Mouse (Mus musculus) heart, adult 11 months (tissue): ENCODE measurements around the gene Tas2r119.
"Not testable (repeated sequence)": the region's sequence is repeated elsewhere in the genome, so short reads cannot be mapped to it uniquely, and the experiment has no call there.

Source experiments
- DNase-seq: peaks from one replicate; pipeline ENCODE4 v3.0.0; 2022

Tas2r119 gene

GRCm38 (mm10) chr15:32176989-32177388 lies at the start of gene Tas2r119:
TSS of gene Tas2r119 (plus strand) at chr15:32177289.
- DNase-seq, result no peak

DNA sequence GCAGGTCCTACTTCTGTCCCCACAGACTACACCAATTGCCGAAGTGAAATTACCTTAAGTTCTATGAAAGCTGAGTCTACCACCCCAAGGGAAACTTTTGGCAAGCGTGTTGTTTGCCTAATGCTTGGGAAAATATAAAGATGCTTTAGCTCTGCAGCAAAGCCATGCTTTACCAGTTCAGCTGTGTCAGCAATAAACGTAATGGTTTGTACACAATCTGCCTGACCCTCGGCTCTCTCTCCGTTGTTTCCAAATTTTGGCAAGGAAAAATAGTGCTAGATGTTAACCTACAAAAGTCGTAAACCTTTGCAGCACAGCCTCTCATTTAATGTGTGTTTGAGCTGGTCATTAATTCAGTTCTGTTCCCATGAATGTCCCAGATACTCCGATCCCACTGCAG lies 44.8 kb upstream of the Tas2r119 start:
- peak; percentile 70 for DNase-seq

DNA sequence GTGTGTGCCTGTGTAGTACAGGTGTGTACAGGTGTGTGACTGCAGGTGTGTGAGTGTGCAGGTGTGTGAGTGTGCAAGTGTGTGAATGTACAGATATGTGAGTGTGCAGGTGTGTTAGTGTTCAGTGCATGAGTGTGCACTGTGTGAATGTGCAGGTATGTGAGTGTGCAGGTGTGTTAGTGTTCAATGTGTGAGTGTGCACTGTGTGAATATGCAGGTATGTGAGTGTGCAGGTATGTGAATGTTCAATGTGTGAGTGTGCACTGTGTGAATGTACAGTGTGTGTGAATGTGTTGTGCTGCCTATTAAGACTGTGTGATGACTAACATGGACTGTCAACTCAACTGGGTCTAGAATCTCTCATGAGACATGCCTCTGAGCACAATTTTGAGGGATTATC lies 35.4 kb upstream of the Tas2r119 start:
- no peak for DNase-seq

DNA sequence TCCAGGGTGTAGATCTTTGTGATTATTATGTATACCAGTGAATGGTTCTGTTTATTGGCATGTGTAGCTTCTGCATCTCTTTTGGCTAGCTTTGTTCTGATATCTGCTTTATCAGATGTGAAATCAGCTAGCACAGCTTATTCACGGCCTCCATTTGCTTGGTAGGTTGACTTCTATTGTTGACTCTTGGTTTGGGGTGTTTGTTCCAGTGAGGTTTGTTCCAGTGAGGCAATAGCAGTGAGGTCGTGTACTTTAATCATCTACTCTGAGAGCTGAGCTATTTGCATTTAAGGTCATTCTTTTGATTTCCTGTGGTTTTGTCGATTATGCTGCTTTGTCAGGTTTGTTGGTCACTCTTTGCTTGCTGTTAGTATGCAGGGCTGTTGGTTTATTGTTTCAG lies 32.8 kb upstream of the Tas2r119 start:
- DNase-seq, result no peak

GRCm38 (mm10) chr15:32153404-32153803 lies 23.7 kb upstream of the Tas2r119 start:
- DNase-seq, result peak; percentile 59

- peak; percentile 61 for DNase-seq
Observed at GRCm38 (mm10) chr15:32153857-32154449, 23.1 kb upstream of the Tas2r119 start.

- no peak for DNase-seq
Observed at GRCm38 (mm10) chr15:32156126-32156525, 21.0 kb upstream of the Tas2r119 start.

DNA sequence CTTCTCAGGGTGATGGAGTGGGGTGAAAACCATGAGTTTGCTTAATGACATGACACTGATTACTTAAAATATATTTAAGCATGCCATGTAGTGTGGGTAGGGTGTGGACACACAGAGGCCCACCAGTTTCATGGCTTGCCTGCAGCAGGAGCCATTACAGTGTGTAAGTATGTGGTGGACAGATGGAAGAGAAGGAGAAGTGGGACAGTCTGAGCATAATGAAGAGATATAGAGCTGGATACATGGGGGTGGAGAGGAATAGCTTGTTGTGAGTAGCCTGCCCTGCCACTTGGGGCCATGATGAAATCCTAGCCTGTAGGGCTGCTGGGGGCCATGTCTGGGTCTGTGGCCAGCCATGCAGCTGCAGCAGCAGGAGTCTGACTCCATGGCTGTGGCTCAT lies 16.8 kb upstream of the Tas2r119 start:
- peak; percentile 29 for DNase-seq

DNA sequence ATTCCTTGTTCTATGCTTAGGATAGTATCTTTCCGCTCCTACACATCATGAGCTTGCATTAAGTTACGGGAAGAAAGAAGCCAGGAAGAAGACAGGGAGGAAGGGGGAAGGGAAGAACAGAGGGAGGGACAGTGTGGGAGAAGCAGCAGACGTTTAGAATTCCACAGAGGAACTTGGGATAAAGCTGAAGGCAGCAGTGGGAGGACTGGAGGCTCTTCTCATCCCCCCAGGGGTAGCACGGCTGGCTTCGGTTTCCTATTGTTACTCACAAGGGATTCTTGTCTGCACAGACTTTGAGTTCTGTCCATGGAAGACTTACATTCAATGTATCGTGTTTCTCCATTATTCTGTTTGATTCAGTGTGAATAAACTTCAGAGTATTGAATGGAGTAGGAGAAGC lies 5.3 kb upstream of the Tas2r119 start:
- peak; percentile 84 for DNase-seq

GRCm38 (mm10) chr15:32172175-32172987 lies 4.7 kb upstream of the Tas2r119 start:
- no peak for DNase-seq

GRCm38 (mm10) chr15:32172988-32173329 lies 4.1 kb upstream of the Tas2r119 start:
- peak; percentile 5 for DNase-seq

DNA sequence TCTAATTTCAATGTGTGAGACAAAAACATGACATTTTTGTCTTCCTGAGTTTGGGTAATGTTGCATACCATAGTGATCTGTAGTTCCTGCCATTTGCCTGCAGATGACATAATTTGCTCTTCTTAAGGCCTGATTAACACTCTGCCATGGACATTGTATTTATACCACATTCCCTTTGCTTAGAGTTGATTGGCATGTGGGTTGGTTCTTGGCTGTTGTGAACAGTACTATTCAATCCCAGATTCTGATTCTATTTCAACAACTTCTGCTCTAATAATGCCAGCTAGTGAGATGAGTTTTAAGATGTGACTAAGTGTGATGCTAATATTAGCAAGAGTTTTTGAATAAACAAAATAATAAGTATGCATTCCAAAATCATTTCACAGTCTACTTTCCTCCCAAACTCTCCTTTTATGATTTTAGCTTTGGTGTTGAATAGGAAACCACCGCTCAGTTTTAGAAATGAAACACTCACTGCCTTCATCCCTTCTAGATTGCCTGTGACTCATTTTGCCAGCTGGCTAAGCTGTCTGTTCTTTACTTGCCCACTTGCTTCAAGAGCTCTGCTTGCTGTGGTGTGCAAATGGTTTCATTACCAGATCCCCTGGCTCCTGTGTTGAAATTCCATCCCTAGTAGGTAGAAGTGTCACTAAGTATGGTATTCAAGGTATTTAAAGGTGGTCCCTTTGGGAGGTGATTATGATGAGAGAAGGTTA lies 3.1 kb downstream of the Tas2r119 start:
- DNase-seq, result no peak

DNA sequence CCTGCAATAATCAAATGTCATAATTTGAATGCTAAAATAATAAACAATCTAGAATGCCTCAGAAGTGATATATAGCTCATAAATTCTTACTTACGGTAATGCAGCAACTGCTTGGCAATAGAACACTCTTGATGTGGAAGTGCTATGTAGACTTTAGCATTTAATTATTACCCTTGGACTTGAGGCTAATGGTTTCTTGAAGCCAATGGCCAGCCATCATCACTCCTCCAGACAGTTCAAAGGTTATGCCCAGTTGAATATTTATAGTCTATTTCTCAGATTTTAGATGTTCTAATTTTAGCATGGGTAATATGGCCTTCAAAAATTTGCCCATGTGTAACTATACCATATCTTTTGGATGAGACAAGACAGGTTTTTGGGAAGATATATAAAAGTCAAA lies 4.9 kb downstream of the Tas2r119 start:
- DNase-seq, result no peak

- peak; percentile 6 for DNase-seq
Observed at GRCm38 (mm10) chr15:32184964-32185363, 7.9 kb downstream of the Tas2r119 start.

- DNase-seq, result no peak
Observed at GRCm38 (mm10) chr15:32189879-32190278, 12.8 kb downstream of the Tas2r119 start.

DNA sequence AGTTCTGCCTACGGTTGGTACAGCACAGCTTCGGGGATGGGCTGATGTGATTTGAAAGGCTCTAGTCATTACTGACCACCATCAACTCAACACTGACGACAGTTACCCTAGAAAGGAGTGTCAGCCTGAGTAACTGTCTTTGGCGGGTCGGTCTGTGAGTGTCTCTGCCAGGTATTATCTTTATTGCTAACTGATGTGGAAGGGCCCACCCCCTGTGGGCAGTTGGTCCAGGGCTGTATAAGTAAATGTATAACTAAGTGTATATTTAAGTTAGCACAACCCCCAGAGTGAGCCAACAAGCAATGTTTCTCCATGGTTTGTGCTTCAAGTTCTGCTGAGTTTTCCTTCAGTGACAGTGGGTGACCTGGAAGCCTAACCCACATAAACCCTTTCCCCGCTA lies 13.3 kb downstream of the Tas2r119 start:
- DNase-seq, result no peak

GRCm38 (mm10) chr15:32192948-32193347 lies 15.9 kb downstream of the Tas2r119 start:
- no peak for DNase-seq

- no peak for DNase-seq
Observed at GRCm38 (mm10) chr15:32198076-32198475, 21.0 kb downstream of the Tas2r119 start.

DNA sequence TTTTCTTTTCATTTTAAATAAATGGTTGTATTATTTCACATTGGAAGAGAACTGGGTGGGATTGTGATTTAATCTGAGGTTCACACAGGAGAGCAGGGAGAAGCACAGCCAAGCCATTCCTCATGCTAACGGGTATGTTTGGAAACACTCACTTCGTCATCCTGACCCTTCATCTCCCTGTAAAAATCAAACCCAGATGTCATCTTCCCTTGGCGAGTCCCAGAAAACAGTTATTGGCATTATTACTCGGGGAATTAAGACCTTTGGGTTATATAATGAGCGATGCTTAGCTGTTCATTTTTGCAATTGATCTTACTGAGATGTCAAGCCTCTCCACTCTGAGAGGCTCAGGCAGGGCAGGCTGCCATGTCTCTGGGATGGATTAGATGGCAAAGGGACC lies 21.5 kb downstream of the Tas2r119 start:
- no peak for DNase-seq

DNA sequence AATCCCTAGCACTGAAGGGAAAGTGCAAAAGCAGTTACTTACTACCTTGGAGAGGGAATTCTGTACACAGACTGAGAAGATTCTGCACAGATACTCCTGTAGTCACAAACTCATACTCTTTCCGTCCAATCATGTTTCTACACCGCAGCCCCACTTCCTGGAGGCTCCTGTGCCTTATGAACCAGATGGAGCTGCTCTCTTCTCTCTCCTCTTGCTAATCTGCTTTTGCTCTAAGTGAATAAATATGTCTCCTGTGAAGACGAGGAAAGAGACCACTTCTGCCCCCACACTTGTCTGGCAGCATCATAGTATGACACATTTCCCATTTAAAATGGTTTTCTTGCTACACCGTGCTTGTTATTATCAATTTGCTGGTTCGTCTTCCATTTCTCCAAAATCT lies 26.2 kb downstream of the Tas2r119 start:
- DNase-seq, result no peak

GRCm38 (mm10) chr15:32204908-32205307 lies 27.8 kb downstream of the Tas2r119 start:
- no peak for DNase-seq

- DNase-seq, result not testable (repeated sequence)
Observed at GRCm38 (mm10) chr15:32214687-32215086, 37.6 kb downstream of the Tas2r119 start.

DNA sequence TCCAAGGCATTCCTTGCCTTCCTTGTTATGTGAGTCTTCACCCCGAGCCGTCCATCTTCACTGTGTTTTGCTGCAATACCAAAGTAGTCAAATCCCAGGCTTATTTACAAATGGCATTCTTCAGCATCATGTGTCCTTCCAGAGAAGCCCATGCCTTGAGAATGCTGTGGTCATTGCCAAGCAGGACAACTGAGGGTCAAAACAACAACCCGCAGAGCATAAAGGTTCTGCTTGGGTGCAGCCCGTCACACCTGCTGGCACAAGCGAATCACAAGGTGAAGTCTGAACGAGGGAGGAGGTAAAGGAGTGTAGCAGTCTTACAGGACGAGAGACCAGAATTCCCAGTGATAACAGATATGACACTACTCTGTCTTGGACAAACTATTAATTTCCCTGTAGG lies 45.9 kb downstream of the Tas2r119 start:
- DNase-seq, result no peak

DNA sequence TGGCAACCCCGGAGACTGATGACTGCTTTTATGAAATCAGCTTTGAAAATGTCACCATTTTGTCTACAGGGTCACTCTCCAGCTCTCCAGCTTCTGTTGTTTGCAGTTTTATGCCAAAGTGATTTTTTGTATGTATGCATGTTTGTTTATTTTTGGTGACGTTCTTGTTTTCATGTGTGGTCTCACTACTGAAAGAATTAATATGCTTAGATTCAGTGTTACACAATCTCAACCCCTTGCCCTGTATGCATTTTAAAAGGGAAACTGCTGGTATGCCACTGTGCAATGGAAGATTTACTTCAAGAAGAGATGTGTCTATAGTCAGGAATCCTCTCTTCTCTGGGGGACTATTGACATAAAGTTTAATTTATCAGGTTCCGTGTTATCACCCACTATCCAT lies 48.3 kb downstream of the Tas2r119 start:
- DNase-seq, result peak; percentile 15
